Mouse (Mus musculus) kidney, adult 9 months (tissue): Measurements from ENCODE around the gene Slc25a36.
A peak's percentile ranks its signal among the peaks of the same experiment; 100 is the strongest.

Source experiments
- DNase-seq: peaks from one replicate; pipeline ENCODE4 v3.0.0; 2022

Gene Slc25a36

GRCm38 (mm10) chr9:97036656-97037055, 74.3 kb downstream of the Slc25a36 start:
- DNase-seq: peak; percentile 64

GRCm38 (mm10) chr9:97027361-97027760, 83.6 kb downstream of the Slc25a36 start:
- DNase-seq: no peak

GRCm38 (mm10) chr9:97026006-97026405, 85.0 kb downstream of the Slc25a36 start:
- DNase-seq: no peak
